Mouse (Mus musculus): ENCODE data around the gene Hoxa9. TPM values are rescaled to one million over a fixed set of nuclear protein-coding genes. Genes with fewer than 3 reads are reported as not detected.

Gene Hoxa9
- polyA plus RNA-seq, 1 experiment from 2014 or later, result 151 TPM

MicroRNAs encoded within 50 kb of the gene (microRNA counts, 519-probe panel; counts per million panel counts)
- 5,006 counts per million, percentile 70 among the panel's probes with 10 or more counts for microRNA mmu-miR-196b

Small RNAs within 50 kb of the gene (microRNA-seq; reads per million reads assigned to microRNA genes)
- 3,283 reads per million, percentile 88 among the genes with 10 or more reads in this experiment for gene Mir196b

Other genes with a start within 250 kb of the Hoxa9 start
- gene Skap2, start 218.5 kb downstream of the Hoxa9 start, polyA plus RNA-seq (2014; fragmentation: Nextera tagmentation; extraction: Ambion mirVana), result 26.1 and 31.5 TPM in 2 replicates
- gene Hoxa1, start 72.8 kb downstream of the Hoxa9 start, polyA plus RNA-seq (2014; fragmentation: Nextera tagmentation; extraction: Ambion mirVana), result 0.76 and 0.92 TPM in 2 replicates
- gene Hoxa2, start 66.3 kb downstream of the Hoxa9 start, polyA plus RNA-seq (2014; fragmentation: Nextera tagmentation; extraction: Ambion mirVana), result 7.0 and 8.8 TPM in 2 replicates
- 1.8 and 2.2 TPM in 2 replicates for gene 5730596B20Rik, start 53.6 kb downstream of the Hoxa9 start, polyA plus RNA-seq (2014; fragmentation: Nextera tagmentation; extraction: Ambion mirVana)
- 1.6 and 2.7 TPM in 2 replicates for gene Hoxa4, start 39.3 kb downstream of the Hoxa9 start, polyA plus RNA-seq (2014; fragmentation: Nextera tagmentation; extraction: Ambion mirVana)
- gene Hoxa5, start 26.5 kb downstream of the Hoxa9 start, polyA plus RNA-seq (2014; fragmentation: Nextera tagmentation; extraction: Ambion mirVana), result 20.9 and 30.6 TPM in 2 replicates
- gene Hoxa6, start 22.4 kb downstream of the Hoxa9 start, polyA plus RNA-seq (2014; fragmentation: Nextera tagmentation; extraction: Ambion mirVana), result 10.1 and 15.7 TPM in 2 replicates
- 10.8 and 13.4 TPM in 2 replicates for gene Hoxa3, start 17.8 kb downstream of the Hoxa9 start, polyA plus RNA-seq (2014; fragmentation: Nextera tagmentation; extraction: Ambion mirVana)
- 4.2 TPM in 1 of 2 replicates, not detected in the other for gene Gm28308, start 17.8 kb downstream of the Hoxa9 start, polyA plus RNA-seq (2014; fragmentation: Nextera tagmentation; extraction: Ambion mirVana)
- 90.8 and 110 TPM in 2 replicates for gene Hoxa7, start 9.2 kb downstream of the Hoxa9 start, polyA plus RNA-seq (2014; fragmentation: Nextera tagmentation; extraction: Ambion mirVana)
- gene Hoxa10, start 9.8 kb upstream of the Hoxa9 start, polyA plus RNA-seq (2014; fragmentation: Nextera tagmentation; extraction: Ambion mirVana), result 50.5 and 79.4 TPM in 2 replicates
- gene Hoxa11, start 14.7 kb upstream of the Hoxa9 start, polyA plus RNA-seq (2014; fragmentation: Nextera tagmentation; extraction: Ambion mirVana), result 0.09 TPM in 1 of 2 replicates, not detected in the other
- not detected in 2 replicates for gene Hoxa13, start 29.8 kb upstream of the Hoxa9 start, polyA plus RNA-seq (2014; fragmentation: Nextera tagmentation; extraction: Ambion mirVana)
- gene Evx1, start 82.4 kb upstream of the Hoxa9 start, polyA plus RNA-seq (2014; fragmentation: Nextera tagmentation; extraction: Ambion mirVana), result 0.70 and 0.71 TPM in 2 replicates